Mouse (Mus musculus) ES-E14 (cell line): ENCODE measurements around the gene Cnot11. TPM values are rescaled to one million over a fixed set of nuclear protein-coding genes. Genes with fewer than 3 reads are reported as not detected.
"Not testable (repeated sequence)": the region's sequence is repeated elsewhere in the genome, so short reads cannot be mapped to it uniquely, and the experiment has no call there.

Source experiments
- DNase-seq: peaks from one replicate; pipeline ENCODE4 v3.0.0-alpha.2; 2013; ENCODE audit warnings: low read depth, low spot score
- H3K27ac ChIP-seq: 2 replicates; pipeline ENCODE4 v1.5.1; 2012; ENCODE audit warnings: low read depth, mild to moderate bottlenecking, low read length, moderate library complexity, mixed read lengths; ENCODE audit not compliant: poor library complexity, insufficient read depth, severe bottlenecking
- H3K36me3 ChIP-seq: 2 replicates; pipeline ENCODE4 v1.6.1; 2012; ENCODE audit warnings: mild to moderate bottlenecking, low read length, moderate library complexity, mixed read lengths; ENCODE audit not compliant: control insufficient read depth, poor library complexity, insufficient read depth, severe bottlenecking
- H3K4me1 ChIP-seq, 2 experiments: fragments of 150-350 bp in 1 of 2; sonication (generic) in 1 of 2; 2 replicates each; pipeline ENCODE4 v1.6.1; 2012; ENCODE audit warnings: low read length in 2 of 2, mild to moderate bottlenecking in 1 of 2, mixed read lengths in 1 of 2; ENCODE audit not compliant: control insufficient read depth in 2 of 2, insufficient read depth in 2 of 2, poor library complexity in 1 of 2
- H3K4me3 ChIP-seq, 2 experiments: fragments of 150-350 bp in 1 of 2; sonication (generic) in 1 of 2; 2 replicates each; pipeline ENCODE4 v1.5.1; 2012; ENCODE audit warnings: low read length in 2 of 2, low read depth in 1 of 2, mild to moderate bottlenecking in 1 of 2, mixed read lengths in 1 of 2; ENCODE audit not compliant: insufficient read depth in 1 of 2, poor library complexity in 1 of 2, severe bottlenecking in 1 of 2
- H3K9ac ChIP-seq: 2 replicates; pipeline ENCODE4 v1.6.1; 2012; ENCODE audit warnings: low read depth, mild to moderate bottlenecking, low read length, mixed read lengths; ENCODE audit not compliant: poor library complexity, insufficient read depth, severe bottlenecking
- H3K9me3 ChIP-seq: fragments of 150-350 bp; sonication (generic); 2 replicates; pipeline ENCODE4 v1.6.1; 2012; ENCODE audit warnings: low read depth, mild to moderate bottlenecking, low read length; ENCODE audit not compliant: control insufficient read depth, insufficient read depth
- CHD2 ChIP-seq: IDR thresholded peaks from 2 replicates; pipeline ENCODE4 v1.6.1; 2014; ENCODE audit warnings: mild to moderate bottlenecking, low read depth, low read length, inconsistent platforms
- HCFC1 ChIP-seq: IDR thresholded peaks from 2 replicates; pipeline ENCODE4 v1.6.1; 2012; ENCODE audit warnings: low read length, inconsistent platforms, borderline replicate concordance; ENCODE audit not compliant: insufficient read depth
- MAFK ChIP-seq: IDR thresholded peaks from 2 replicates; pipeline ENCODE4 v1.6.1; 2014; ENCODE audit warnings: mild to moderate bottlenecking, low read depth, low read length, inconsistent platforms; ENCODE audit not compliant: insufficient read depth
- ZC3H11A ChIP-seq: IDR thresholded peaks from 2 replicates; pipeline ENCODE4 v1.6.1; 2012; ENCODE audit warnings: low read depth, mild to moderate bottlenecking, inconsistent platforms, low read length, borderline replicate concordance
- ZNF384 ChIP-seq: IDR thresholded peaks from 2 replicates; pipeline ENCODE4 v1.6.1; 2012; ENCODE audit warnings: low read depth, low read length, inconsistent platforms
- in situ Hi-C, 2 experiments: fragments of 600-800 bp; cut with MboI; formaldehyde crosslinking; loops; one replicate each; pipeline ENCODE4 v1.15.1; 2025; ENCODE audit warnings: low sequenced_read_pairs in 2 of 2, inconsistent platforms in 1 of 2; ENCODE audit not compliant: unreplicated experiment in 2 of 2
- total RNA-seq: library from RNA; depleted of rRNA; stranded (reverse); fragments of 300-350 nt; gene quantifications from 2 replicates; pipeline ENCODE4 v1.2.3, GENCODE M21; 2012

The Cnot11 gene
- total RNA-seq, 1 experiment = 21.7 TPM

GRCm38 (mm10) chr1:39581215-39581614 is 46.4 kb downstream of the Cnot11 start:
- H3K9ac ChIP-seq = no peak overlapping the region
- H3K4me3 ChIP-seq = no peak overlapping the region
- H3K4me1 ChIP-seq = peaks cover 0 to 2% of the 10 kb centered on the region in 2 experiments; a peak in 1 of 4 replicates
- in situ Hi-C loops = no loop called here
- DNase-seq = no peak
- no peaks in the 10 kb centered on the region for H3K9me3 ChIP-seq
- no peak for TF ChIP-seq MAFK
- no peak for TF ChIP-seq ZNF384
- no peak for TF ChIP-seq HCFC1
- TF ChIP-seq ZC3H11A = no peak
- TF ChIP-seq CHD2 = no peak
- H3K27ac ChIP-seq = no peak overlapping the region
- no peaks in the 10 kb centered on the region for H3K36me3 ChIP-seq

GRCm38 (mm10) chr1:39583173-39583572 is 48.4 kb downstream of the Cnot11 start:
- DNase-seq = no peak
- H3K4me3 ChIP-seq = no peak overlapping the region
- H3K36me3 ChIP-seq = no peaks in the 10 kb centered on the region
- in situ Hi-C loops = no loop called here
- H3K9me3 ChIP-seq = no peaks in the 10 kb centered on the region
- peaks cover 0 to 2% of the 10 kb centered on the region in 2 experiments; a peak in 1 of 4 replicates for H3K4me1 ChIP-seq
- TF ChIP-seq ZNF384 (no peak), HCFC1 (no peak), ZC3H11A (no peak), CHD2 (no peak), MAFK (no peak)
- no peak overlapping the region for H3K27ac ChIP-seq
- H3K9ac ChIP-seq = no peak overlapping the region

DNA sequence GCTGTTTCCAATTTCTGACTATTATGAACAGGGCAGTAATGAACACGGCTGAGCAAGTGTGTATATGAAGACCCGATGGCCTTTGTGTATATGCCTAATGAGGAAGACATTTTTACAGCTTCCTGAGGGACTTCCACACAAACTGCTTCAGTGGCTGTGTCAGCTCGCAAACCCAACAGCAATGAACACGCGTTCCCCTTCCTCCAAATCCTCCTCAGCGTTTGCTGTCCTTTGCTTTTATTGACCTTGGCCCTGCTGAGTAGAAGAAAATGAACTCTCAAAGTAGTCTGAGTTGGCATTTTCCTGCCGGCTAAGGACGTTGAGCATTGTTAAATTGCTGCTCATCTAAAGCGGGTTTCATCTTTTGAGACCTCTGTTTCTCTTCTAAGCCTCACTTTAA is 50.6 kb downstream of the Cnot11 start:
- Histone ChIP-seq H3K9me3 (no peaks in the 10 kb centered on the region), H3K4me3 (no peak overlapping the region), H3K27ac (no peak overlapping the region), H3K36me3 (no peaks in the 10 kb centered on the region), H3K9ac (no peak overlapping the region), H3K4me1 (no peaks in the 10 kb centered on the region)
- no peak for TF ChIP-seq CHD2
- no peak for TF ChIP-seq ZNF384
- TF ChIP-seq ZC3H11A = no peak
- no peak for TF ChIP-seq HCFC1
- TF ChIP-seq MAFK = no peak
- DNase-seq = no peak
- in situ Hi-C loops = no loop called here

DNA sequence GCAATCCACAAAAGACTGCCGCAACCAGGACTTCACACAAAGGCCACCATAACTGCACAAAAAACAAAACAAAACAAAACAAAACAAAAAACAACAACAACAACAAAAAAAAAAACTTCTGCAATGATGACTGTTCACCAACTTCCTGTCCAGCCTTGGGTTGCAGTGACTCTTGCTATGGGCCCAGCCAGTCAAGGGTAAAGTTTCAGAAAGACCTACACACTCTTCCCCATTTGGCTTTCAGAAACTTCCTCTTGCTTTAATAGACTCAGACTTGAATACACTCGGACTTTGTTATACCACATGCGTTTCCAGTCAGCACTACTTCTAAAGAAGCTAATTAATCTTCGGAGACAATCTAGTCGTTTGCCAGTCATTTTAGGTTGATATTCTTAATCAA is 55.4 kb downstream of the Cnot11 start:
- Histone ChIP-seq H3K4me1 (no peaks in the 10 kb centered on the region), H3K27ac (no peak overlapping the region), H3K4me3 (no peak overlapping the region), H3K36me3 (no peaks in the 10 kb centered on the region), H3K9me3 (no peaks in the 10 kb centered on the region), H3K9ac (no peak overlapping the region)
- in situ Hi-C loops = no loop called here
- TF ChIP-seq MAFK = no peak
- no peak for TF ChIP-seq CHD2
- TF ChIP-seq ZNF384 = no peak
- DNase-seq = no peak

DNA sequence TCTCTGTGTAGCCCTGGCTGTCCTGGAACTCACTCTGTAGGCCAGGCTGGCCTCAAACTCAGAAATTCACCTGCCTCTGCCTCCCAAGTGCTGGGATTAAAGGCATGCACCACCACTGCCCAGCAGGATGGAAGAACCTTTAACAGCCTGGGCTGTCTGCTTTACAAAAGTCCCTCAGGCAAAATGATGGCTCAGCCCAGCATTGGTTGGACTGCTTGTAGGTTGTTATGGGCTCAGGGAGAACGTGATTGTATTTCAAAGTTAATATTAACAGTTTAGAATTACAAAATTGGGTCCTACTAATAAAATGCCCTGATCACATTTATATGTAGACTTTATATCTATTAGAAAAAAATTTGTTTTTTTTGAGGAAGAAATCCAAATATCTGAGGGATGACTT is 56.8 kb downstream of the Cnot11 start:
- H3K36me3 ChIP-seq, H3K9me3 ChIP-seq, H3K9ac ChIP-seq, DNase-seq, H3K27ac ChIP-seq, H3K4me3 ChIP-seq, H3K4me1 ChIP-seq, in situ Hi-C loops: not testable (repeated sequence)
